Mouse (Mus musculus): ENCODE data around the gene Ccdc51.

GRCm38 (mm10) chr9:109130076-109130475, 47.8 kb downstream of the Ccdc51 start:
- TF ChIP-seq CTCF (IDR thresholded peaks at IDR 0.05; ENCODE audit: low read depth, low read length): no peak
- no peak for TF ChIP-seq POLR2A (IDR thresholded peaks at IDR 0.05; ENCODE audit: borderline replicate concordance, low read depth, low read length)

Data from bone marrow macrophage, adult 2 months (primary cell).